In genomic region chr8:120308553-120308952, GRCm38 (mm10) we compare ENCODE assay signal across 8 mouse cellular contexts.
DNase-seq lines count a peak whose midpoint lies in the region; ATAC-seq lines count a peak whose summit lies in the region.

No protein-coding gene starts in this region.

- no peaks in the 10 kb centered on the region for H3K27me3 ChIP-seq in midbrain, embryonic 14.5 days (ENCODE audit: control insufficient read depth, insufficient read depth, low read length)

- H3K27ac ChIP-seq in midbrain, embryonic 14.5 days (replicated peaks; ENCODE audit: low read depth, low read length) = peak overlapping the region; percentile 79

- no peaks in the 10 kb centered on the region for H3K36me3 ChIP-seq in midbrain, embryonic 14.5 days (ENCODE audit: control insufficient read depth, insufficient read depth, low read length)

- H3K4me2 ChIP-seq in midbrain, embryonic 14.5 days (ENCODE audit: low read length) = no peak overlapping the region

- ATAC-seq in midbrain, embryonic 14.5 days (ENCODE audit: low FRiP score, low TSS enrichment) = no peak
- ATAC-seq in erythroblast, adult 5-6 weeks (replicated peaks; ENCODE audit: low FRiP score, poor library complexity, severe bottlenecking) = no peak

- no peak overlapping the region for H3K4me3 ChIP-seq in midbrain, embryonic 14.5 days (replicated peaks; ENCODE audit: low read depth, low read length)

- intact Hi-C loops in heart, postnatal 25 days (cut with DNase I) = no loop called here

- no peaks in the 10 kb centered on the region for H3K9me3 ChIP-seq in midbrain, embryonic 14.5 days (ENCODE audit: control insufficient read depth, low read length)

- DNase-seq in heart, adult 18-20 months = peak; percentile 68 to 70
- DNase-seq in heart, postnatal 25 days (ENCODE audit: low spot score) = no peak
- DNase-seq in brain, adult 2 months (ENCODE audit: low read depth, low spot score) = peak; percentile 84
- peak; percentile 49 for DNase-seq in gastrocnemius, postnatal 10 days
- peak; percentile 52 for DNase-seq in midbrain, embryonic 14.5 days
- DNase-seq in testis, postnatal 10 days (ENCODE audit: low spot score) = no peak
- no peak for DNase-seq in right cerebral cortex, postnatal 25 days

- WGBS in midbrain, embryonic 14.5 days = 32% methylated on average over 9 of the region's 9 CpGs

- H3K9ac ChIP-seq in midbrain, embryonic 14.5 days (replicated peaks; ENCODE audit: low read length) = no peak overlapping the region

- peaks cover 55% of the 10 kb centered on the region for H3K4me1 ChIP-seq in midbrain, embryonic 14.5 days (ENCODE audit: control insufficient read depth, insufficient read depth, low read length)

Comparison
In these comparisons a context has a peak if more than half of its experiments do, and no peak if none do; other contexts are left out.
1. DNase-seq: peak in heart, adult 18-20 months (2 of 2), brain, adult 2 months (single experiment), gastrocnemius, postnatal 10 days (single experiment) and midbrain, embryonic 14.5 days (single experiment); none in heart, postnatal 25 days (single experiment), testis, postnatal 10 days (single experiment) and right cerebral cortex, postnatal 25 days (single experiment).